Mouse (Mus musculus) liver, embryonic 12.5 days (tissue): ENCODE results near the gene Kcnk7. TPM values are rescaled to one million over a fixed set of nuclear protein-coding genes. Genes with fewer than 3 reads are reported as not detected.

Experiments
- ATAC-seq: fragments of 200-750 bp; cut with Nextera tagmentation; 2 replicates; pipeline ENCODE4 v1.8.0; 2017; ENCODE audit warnings: moderate number of reproducible peaks, mild to moderate bottlenecking, moderate library complexity
- H3K27ac ChIP-seq: fragments of 300-500 bp; sonication (generic); 2 replicates; pipeline ENCODE4 v1.5.1; 2016; ENCODE audit warnings: mild to moderate bottlenecking
- H3K27me3 ChIP-seq: fragments of 300-500 bp; sonication (generic); replicated peaks from 2 replicates; pipeline ENCODE4 v1.6.1; 2016; ENCODE audit warnings: mild to moderate bottlenecking, moderate library complexity
- H3K36me3 ChIP-seq: fragments of 300-500 bp; sonication (generic); 2 replicates; pipeline ENCODE4 v1.6.1; 2016; ENCODE audit warnings: mild to moderate bottlenecking, moderate library complexity
- H3K4me1 ChIP-seq: fragments of 300-500 bp; sonication (generic); 2 replicates; pipeline ENCODE4 v1.6.1; 2016
- H3K4me2 ChIP-seq: fragments of 300-500 bp; sonication (generic); 2 replicates; pipeline ENCODE4 v1.6.1; 2016; ENCODE audit warnings: mild to moderate bottlenecking, moderate library complexity
- H3K4me3 ChIP-seq: fragments of 300-500 bp; sonication (generic); 2 replicates; pipeline ENCODE4 v1.5.1; 2016; ENCODE audit warnings: mild to moderate bottlenecking, moderate library complexity
- H3K9ac ChIP-seq: fragments of 300-500 bp; sonication (generic); 2 replicates; pipeline ENCODE4 v1.6.1; 2016; ENCODE audit warnings: mild to moderate bottlenecking, moderate library complexity
- H3K9me3 ChIP-seq: fragments of 300-500 bp; sonication (generic); replicated peaks from 2 replicates; pipeline ENCODE4 v1.6.1; 2016; ENCODE audit warnings: mild to moderate bottlenecking, moderate library complexity
- WGBS: fragments of 180-500 bp; shearing (Covaris S2); methylation state at CpG from one replicate; pipeline ENCODE4 v1.1.7; 2016; ENCODE audit not compliant: insufficient replicate concordance; 5-methylcytosine and 5-hydroxymethylcytosine counted together
- polyA plus RNA-seq: library from polyadenylated mRNA; unstranded; fragments of >200 nt; fragmentation: Nextera tagmentation; extraction: Ambion mirVana; gene quantifications from 2 replicates; pipeline ENCODE4 v1.2.1, GENCODE M21; 2016

Kcnk7 gene
- polyA plus RNA-seq, 1 experiment from 2014 or later, result 0.19 TPM

DNA sequence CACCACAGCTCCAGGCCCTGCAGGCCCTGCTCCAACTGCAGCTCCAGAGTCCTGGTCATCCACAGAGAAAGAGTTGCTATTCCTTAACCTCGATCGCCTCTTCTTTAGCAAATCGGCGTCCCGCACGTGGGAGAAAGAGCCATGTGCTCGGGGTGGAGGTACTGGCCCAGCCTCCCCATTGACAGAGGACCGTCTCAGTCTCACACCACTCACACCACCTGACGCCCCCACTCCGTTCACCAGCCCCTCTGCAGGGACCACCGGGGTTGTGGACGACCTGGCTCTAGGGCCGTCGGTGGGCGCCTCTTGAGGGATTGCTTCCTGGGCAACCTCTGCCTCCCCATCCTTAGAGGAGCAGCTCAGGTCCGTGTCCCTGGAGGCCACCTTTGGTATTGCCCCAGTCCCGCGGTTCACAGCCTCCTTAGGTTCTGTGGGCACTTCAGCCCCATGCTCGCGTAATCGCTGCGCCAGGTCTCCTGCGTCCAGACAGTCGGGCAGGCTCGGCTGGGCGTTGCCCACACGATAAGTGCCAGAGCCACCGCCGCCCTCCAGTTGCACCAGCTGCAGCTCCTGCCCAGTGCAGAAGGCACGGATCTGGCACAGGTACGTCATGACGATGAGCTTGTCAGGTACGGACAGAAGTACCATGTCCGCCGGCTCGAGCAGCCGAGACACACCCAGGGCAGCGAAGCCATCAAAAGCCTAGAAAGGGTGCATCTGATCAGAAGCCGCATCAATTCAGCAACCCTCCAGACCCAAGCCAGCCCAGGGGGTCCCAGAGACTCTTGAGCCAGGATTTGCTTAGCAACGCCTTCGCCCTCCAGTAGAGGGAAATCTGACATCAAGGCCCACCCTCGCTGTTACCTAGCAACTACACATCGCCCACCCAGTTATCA, 11.9 kb downstream of the Kcnk7 start:
- 0 out of 2 replicates have a peak overlapping the region, but pooled peaks have one; percentile 29 for H3K9ac ChIP-seq
- H3K27ac ChIP-seq, result 0 out of 2 replicates have a peak overlapping the region, but pooled peaks have one; percentile 70
- no peaks in the 10 kb centered on the region for H3K27me3 ChIP-seq
- peak; percentile 27 for ATAC-seq
- H3K4me1 ChIP-seq, result peaks cover 83% of the 10 kb centered on the region
- peak overlapping the region; percentile 36 for H3K4me2 ChIP-seq
- H3K4me3 ChIP-seq, result no peak overlapping the region
- WGBS, result 74% methylated on average over 43 of the region's 43 CpGs
- peaks cover 100% of the 10 kb centered on the region for H3K36me3 ChIP-seq
- H3K9me3 ChIP-seq, result no peaks in the 10 kb centered on the region

DNA sequence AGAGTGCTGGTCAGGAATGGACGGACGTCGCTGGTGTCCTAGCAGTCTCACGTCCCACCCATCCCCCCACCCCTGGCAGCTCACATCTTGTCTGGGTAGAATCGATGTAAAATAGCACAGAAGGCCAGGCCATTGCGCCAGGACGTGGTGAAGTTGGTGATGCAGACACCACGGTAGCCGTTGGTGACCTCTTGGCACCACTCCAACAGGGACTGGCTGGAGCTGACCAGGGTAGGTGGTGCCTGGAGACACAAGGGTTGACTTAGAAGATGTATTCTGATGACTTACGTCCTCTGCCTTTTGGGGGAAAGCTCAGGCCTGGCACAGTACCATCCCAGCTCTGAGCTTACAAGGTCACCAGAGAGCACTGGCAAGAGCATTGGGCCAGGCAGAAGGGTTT, 12.8 kb downstream of the Kcnk7 start:
- H3K27me3 ChIP-seq, result no peaks in the 10 kb centered on the region
- 76% methylated on average over 10 of the region's 10 CpGs for WGBS
- H3K4me3 ChIP-seq, result no peak overlapping the region
- H3K27ac ChIP-seq, result peak overlapping the region; percentile 6; the same call in 1 of the 2 replicates
- no peak for ATAC-seq
- no peak overlapping the region for H3K9ac ChIP-seq
- H3K4me2 ChIP-seq, result peak overlapping the region; percentile 13; the same call in 1 of the 2 replicates
- no peaks in the 10 kb centered on the region for H3K9me3 ChIP-seq
- H3K4me1 ChIP-seq, result peaks cover 85% of the 10 kb centered on the region
- peaks cover 100% of the 10 kb centered on the region for H3K36me3 ChIP-seq

DNA sequence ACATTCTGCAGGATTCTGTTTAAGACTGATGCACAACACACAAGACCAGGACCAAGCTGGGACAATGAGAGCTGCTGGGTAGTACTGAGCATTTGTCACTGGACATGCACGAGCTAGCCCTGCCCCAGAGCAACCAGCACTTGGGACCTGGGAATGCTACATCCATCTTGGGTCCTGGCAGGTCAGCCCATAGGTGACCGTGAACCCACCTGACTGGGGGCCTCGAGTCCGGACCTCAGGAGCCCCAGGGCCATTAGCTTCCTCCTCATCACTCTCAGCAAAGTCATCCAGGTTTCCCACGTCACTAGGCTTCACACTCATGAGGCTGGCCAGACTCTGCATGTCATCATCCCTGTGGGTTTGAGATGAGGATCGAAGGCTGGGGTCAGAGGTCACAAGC, 17.1 kb downstream of the Kcnk7 start:
- Histone ChIP-seq H3K27ac (peak overlapping the region; percentile 97; the same call in 1 of the 2 replicates), H3K9ac (0 out of 2 replicates have a peak overlapping the region, but pooled peaks have one; percentile 98), H3K27me3 (no peaks in the 10 kb centered on the region), H3K9me3 (no peaks in the 10 kb centered on the region), H3K4me2 (peak overlapping the region; percentile 92), H3K4me1 (peaks cover 78% of the 10 kb centered on the region), H3K4me3 (no peak overlapping the region), H3K36me3 (peaks cover 82% of the 10 kb centered on the region)
- 88% methylated on average over 6 of the region's 6 CpGs for WGBS
- no peak for ATAC-seq

DNA sequence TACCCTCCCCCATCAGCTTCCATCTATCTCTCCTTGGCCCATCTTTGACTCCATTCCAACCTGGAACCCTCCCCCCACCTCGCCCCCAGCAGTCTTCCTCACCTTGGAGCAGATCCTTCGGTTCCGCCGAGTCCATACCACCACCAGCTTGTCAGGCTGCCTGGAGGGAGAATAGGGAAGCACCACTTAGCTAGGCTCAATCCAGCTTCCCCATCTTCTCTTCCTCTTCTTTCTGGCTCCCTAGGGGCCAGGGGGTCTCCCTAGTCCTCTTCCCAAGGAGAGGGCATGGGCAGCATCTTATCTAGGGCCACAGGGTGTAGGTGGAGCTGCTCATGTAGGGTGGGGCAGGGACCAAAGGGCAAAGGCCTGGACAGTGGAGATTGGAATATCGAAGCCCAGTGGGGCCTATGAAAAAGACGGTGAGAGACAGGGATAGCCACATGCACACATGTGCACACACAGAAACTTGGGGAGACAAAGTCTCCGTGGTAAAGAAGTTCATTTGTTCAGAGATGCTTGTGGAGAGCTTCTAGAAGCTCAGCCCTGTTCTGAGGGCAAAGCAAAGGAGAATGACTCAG, 18.8 kb downstream of the Kcnk7 start:
- Histone ChIP-seq H3K4me2 (peak overlapping the region; percentile 92), H3K27ac (peak overlapping the region; percentile 97), H3K4me1 (peaks cover 76% of the 10 kb centered on the region), H3K9ac (peak overlapping the region; percentile 98), H3K36me3 (peaks cover 65% of the 10 kb centered on the region), H3K27me3 (no peaks in the 10 kb centered on the region), H3K4me3 (peak overlapping the region; percentile 87), H3K9me3 (no peaks in the 10 kb centered on the region)
- WGBS, result 47% methylated on average over 7 of the region's 7 CpGs
- ATAC-seq, result peak; percentile 77

DNA sequence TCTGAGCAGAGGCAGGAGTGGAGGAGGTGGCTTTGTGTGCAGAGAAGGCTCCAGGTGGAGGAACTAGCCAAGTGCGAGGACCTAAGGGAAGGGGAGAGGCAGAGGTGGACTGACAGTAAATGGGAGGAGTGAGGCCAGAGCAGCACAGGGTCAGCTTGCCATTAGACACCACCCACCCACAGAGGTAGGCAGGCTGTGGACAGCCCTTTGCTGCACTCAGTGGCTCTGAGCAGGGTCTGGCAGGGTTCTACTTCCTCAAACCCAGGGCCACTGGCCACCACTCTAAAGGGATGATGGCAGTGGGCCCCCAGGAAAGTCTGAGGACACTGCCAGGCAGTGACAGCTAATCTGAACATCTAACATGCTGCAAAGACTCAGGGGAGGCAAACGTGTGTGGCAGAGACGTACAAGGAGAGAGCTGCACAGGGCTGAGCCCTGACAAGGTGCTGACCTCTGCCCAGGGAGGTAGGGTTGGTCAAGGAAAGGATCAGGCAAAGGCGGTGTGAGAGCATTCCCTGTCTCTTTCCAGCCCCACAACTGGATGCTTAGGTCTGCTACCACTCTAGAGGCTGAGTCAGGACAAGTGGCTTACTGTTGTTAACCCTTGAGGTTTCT, 19.9 kb downstream of the Kcnk7 start:
- peak overlapping the region; percentile 92 for H3K4me2 ChIP-seq
- 25% methylated on average over 4 of the region's 4 CpGs for WGBS
- H3K27ac ChIP-seq, result peak overlapping the region; percentile 97
- H3K9me3 ChIP-seq, result no peaks in the 10 kb centered on the region
- ATAC-seq, result no peak
- H3K27me3 ChIP-seq, result no peaks in the 10 kb centered on the region
- peak overlapping the region; percentile 87 for H3K4me3 ChIP-seq
- peaks cover 58% of the 10 kb centered on the region for H3K36me3 ChIP-seq
- peaks cover 80% of the 10 kb centered on the region for H3K4me1 ChIP-seq
- peak overlapping the region; percentile 98 for H3K9ac ChIP-seq

DNA sequence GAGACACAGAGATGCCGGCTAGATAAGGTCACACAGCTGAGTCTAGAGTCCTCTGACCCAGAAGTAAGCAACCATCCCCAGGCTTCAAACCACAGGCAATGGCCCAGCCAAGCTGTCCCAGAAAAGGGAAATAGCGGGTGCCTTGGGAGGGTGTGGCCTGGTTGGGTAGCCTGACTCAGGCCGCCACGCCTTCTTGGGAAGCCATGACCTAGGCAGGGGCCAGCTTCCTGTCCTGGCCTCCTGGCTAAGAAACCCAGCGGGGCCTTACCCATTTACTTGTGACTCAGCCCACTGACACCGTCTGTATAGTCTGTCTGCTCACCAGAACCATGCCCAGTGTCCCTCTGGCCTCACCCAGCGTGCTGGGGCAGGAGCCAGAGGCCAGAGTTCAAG, 20.4 kb downstream of the Kcnk7 start:
- peak; percentile 61 for ATAC-seq
- Histone ChIP-seq H3K4me1 (peaks cover 81% of the 10 kb centered on the region), H3K27me3 (no peaks in the 10 kb centered on the region), H3K9ac (peak overlapping the region; percentile 98), H3K9me3 (no peaks in the 10 kb centered on the region), H3K4me2 (peak overlapping the region; percentile 92), H3K36me3 (peaks cover 53% of the 10 kb centered on the region), H3K27ac (peak overlapping the region; percentile 97), H3K4me3 (peak overlapping the region; percentile 87)
- 19% methylated on average over 7 of the region's 7 CpGs for whole genome bisulfite sequencing

DNA sequence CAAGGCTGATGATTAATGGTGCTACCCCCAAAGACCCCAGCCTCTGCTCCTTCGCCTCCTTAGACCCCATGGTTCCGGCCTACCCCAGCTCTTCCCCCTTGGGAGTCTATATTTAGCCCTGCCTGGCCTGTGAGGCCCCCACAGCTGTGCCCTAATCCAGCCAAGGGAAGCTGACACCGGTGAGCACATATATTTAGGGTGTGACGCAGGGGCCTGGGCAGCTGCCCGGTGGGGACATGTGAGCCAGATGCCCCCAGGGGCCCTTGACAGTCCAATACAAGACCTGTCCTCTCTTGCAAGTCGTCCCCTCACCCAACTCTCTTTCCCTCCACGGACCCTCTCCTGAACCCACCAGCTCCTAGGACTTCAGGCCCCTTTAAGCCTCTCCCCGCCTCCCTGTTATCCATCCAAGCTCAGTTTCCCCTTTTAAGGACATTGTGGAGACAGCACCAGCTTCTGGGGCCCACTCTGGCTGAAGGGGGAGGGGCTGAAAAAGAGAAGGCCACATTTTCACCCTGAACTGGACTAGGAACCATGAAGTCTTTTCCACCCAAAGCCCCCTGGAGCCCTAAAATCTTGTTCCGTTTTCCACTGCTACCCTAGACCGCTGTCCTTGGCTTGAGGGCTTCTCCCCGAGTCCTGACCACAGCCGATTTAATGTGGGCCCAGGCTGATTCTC, 21.0 kb downstream of the Kcnk7 start:
- H3K4me2 ChIP-seq, result peak overlapping the region; percentile 92
- peak overlapping the region; percentile 87 for H3K4me3 ChIP-seq
- H3K4me1 ChIP-seq, result peaks cover 84% of the 10 kb centered on the region
- ATAC-seq, result no peak
- H3K9me3 ChIP-seq, result no peaks in the 10 kb centered on the region
- H3K9ac ChIP-seq, result peak overlapping the region; percentile 98
- peak overlapping the region; percentile 97 for H3K27ac ChIP-seq
- WGBS, result 14% methylated on average over 12 of the region's 12 CpGs
- no peaks in the 10 kb centered on the region for H3K27me3 ChIP-seq
- H3K36me3 ChIP-seq, result peaks cover 49% of the 10 kb centered on the region

DNA sequence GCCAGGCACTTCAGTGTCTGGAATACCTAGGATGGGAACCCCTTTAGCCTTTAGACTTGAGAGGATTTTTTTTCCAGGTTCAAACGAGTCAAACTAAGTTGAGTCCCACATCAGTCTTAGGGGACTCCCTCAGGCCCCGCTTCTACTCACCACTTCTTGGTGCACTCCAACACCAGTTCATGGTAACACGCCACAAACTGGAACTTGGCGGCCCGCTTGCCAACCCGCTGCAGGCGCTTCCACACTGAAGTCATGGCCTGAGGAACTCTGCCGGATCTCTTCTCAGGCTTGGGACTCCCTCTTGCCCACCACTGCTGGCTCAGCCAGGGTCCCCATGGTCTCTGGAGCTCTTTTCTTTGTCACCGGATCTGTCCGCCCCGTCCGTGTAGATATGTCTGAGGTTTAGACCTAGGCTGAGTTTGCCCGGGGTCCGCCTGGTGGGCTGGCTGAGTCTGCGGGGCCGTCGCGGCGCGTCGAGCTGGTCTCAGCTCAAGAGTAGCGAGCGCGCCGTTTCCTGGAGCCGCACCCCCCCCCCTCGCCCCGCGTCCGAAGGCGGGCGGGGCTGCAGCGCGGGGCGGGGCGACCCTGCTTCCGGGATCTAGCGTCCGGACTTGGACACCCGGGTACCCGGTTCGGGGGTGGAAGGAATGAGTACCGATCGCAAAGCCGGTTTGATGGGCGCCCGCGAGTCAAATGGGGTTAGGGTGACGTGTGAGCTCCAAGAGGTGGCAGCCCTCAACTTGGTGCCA, 21.8 kb downstream of the Kcnk7 start, which contains the start of gene Ehbp1l1:
Gene Ehbp1l1, minus strand, starts transcription at position 551 of the 749 bp plus-strand sequence.
- Histone ChIP-seq H3K9ac (peak within 1 kb of the TSS; percentile 98), H3K27ac (peak within 1 kb of the TSS; percentile 97), H3K4me3 (peak within 1 kb of the TSS; percentile 87), H3K36me3 (peaks cover 45% of the 10 kb centered on the region), H3K4me2 (peak within 1 kb of the TSS; percentile 92), H3K27me3 (no peaks in the 10 kb centered on the region), H3K4me1 (peaks cover 84% of the 10 kb centered on the region), H3K9me3 (no peaks in the 10 kb centered on the region)
- peak; percentile 35 for ATAC-seq
- 2% methylated on average over 49 of the region's 49 CpGs for WGBS

DNA sequence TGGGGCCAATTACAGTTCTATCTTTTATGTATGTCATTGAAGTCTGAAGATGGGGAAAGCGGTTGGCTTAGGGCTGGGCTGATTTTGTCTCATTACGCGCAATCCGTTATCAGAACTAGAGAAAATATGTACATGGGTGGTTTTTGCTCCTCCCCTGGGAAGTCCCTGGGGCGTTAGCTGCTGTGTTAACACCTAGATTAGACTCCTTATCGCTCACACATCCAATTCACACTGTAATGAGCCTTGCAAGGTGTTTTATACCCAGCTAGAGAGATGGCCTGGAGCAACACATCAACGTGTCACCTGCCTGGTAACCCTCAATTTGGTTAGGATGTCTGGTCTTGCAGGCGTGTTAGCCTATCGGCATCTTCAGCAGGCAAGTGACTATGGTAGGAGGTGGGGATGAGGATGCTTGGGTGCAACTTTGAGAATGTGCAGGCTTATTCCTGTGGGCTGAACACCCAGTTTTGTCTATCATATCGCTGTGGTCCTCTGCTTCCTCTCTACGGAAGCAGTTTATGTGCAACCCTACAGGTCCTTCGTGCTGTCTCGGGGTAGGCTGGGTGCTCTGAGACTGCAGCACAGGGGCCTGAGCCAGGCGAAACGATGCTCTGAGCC, 22.9 kb downstream of the Kcnk7 start:
- peak overlapping the region; percentile 92 for H3K4me2 ChIP-seq
- peak overlapping the region; percentile 87 for H3K4me3 ChIP-seq
- H3K9ac ChIP-seq, result peak overlapping the region; percentile 98
- peaks cover 34% of the 10 kb centered on the region for H3K36me3 ChIP-seq
- peak; percentile 62 for ATAC-seq
- no peaks in the 10 kb centered on the region for H3K27me3 ChIP-seq
- H3K9me3 ChIP-seq, result no peaks in the 10 kb centered on the region
- H3K27ac ChIP-seq, result peak overlapping the region; percentile 97
- H3K4me1 ChIP-seq, result peaks cover 84% of the 10 kb centered on the region
- 26% methylated on average over 15 of the region's 15 CpGs for WGBS

DNA sequence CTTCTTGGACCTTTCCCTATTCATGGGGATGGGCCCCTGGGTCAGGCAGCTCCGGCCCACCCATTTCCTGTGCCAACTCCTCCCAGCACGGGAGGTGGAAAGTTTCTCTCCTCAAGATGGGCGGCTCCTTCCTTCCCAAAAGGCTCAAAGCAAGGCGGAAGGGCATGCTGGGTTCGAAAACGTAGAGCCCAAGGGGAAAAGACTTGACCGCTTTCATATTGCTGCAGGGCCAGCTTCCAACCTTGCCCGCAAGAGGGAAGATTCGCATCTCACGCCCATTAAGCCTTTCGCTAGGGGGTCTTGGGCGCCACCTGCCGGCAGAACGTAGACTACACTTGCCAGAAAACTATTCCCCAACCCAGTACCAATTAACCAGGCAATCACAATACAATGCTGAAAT, 23.5 kb downstream of the Kcnk7 start:
- Histone ChIP-seq H3K4me2 (peak overlapping the region; percentile 92), H3K9me3 (no peaks in the 10 kb centered on the region), H3K27me3 (no peaks in the 10 kb centered on the region), H3K4me3 (peak overlapping the region; percentile 87), H3K27ac (peak overlapping the region; percentile 97), H3K36me3 (peaks cover 28% of the 10 kb centered on the region), H3K9ac (peak overlapping the region; percentile 98), H3K4me1 (peaks cover 79% of the 10 kb centered on the region)
- no peak for ATAC-seq
- WGBS, result 1% methylated on average over 14 of the region's 14 CpGs
